Mouse (Mus musculus): ENCODE results near the gene Ell. TPM values are rescaled to one million over a fixed set of nuclear protein-coding genes. Genes with fewer than 3 reads are reported as not detected.
A peak's percentile ranks its signal among the peaks of the same experiment; 100 is the strongest.

Gene Ell
- polyA plus RNA-seq, 1 experiment = 25.1 TPM

- peak; percentile 81 to 91 for DNase-seq (ENCODE audit: extremely low spot score in 1 of 2, low spot score in 1 of 2)
These were observed 70.9 kb downstream of the Ell start for GRCm38 (mm10) chr8:70609849-70610795.

- DNase-seq (ENCODE audit: extremely low spot score in 1 of 2, low spot score in 1 of 2) = peak in 1 of 2 experiments; percentile 85
These were observed 71.8 kb downstream of the Ell start for GRCm38 (mm10) chr8:70610796-70611771.

- peak in 1 of 2 experiments; percentile 95 for DNase-seq (ENCODE audit: extremely low spot score in 1 of 2, low spot score in 1 of 2)
These were observed 72.6 kb downstream of the Ell start for GRCm38 (mm10) chr8:70611849-70612248.

GRCm38 (mm10) chr8:70613763-70614162 is 74.5 kb downstream of the Ell start:
- no peak for DNase-seq (ENCODE audit: extremely low spot score in 1 of 2, low spot score in 1 of 2)

GRCm38 (mm10) chr8:70614469-70614868 is 75.2 kb downstream of the Ell start:
- no peak for DNase-seq (ENCODE audit: extremely low spot score in 1 of 2, low spot score in 1 of 2)

GRCm38 (mm10) chr8:70615281-70615680 is 76.0 kb downstream of the Ell start:
- DNase-seq (ENCODE audit: extremely low spot score in 1 of 2, low spot score in 1 of 2) = no peak

GRCm38 (mm10) chr8:70615894-70616293 is 76.6 kb downstream of the Ell start, which contains the start of gene Lrrc25:
Gene Lrrc25 (plus strand): TSS chr8:70616155.
- no peak for DNase-seq (ENCODE audit: extremely low spot score in 1 of 2, low spot score in 1 of 2)

- no peak for DNase-seq (ENCODE audit: extremely low spot score in 1 of 2, low spot score in 1 of 2)
These were observed 77.4 kb downstream of the Ell start for GRCm38 (mm10) chr8:70616645-70617044.

GRCm38 (mm10) chr8:70617985-70618384 is 78.7 kb downstream of the Ell start:
- no peak for DNase-seq (ENCODE audit: extremely low spot score in 1 of 2, low spot score in 1 of 2)

GRCm38 (mm10) chr8:70618888-70619334 is 79.7 kb downstream of the Ell start:
- DNase-seq (ENCODE audit: extremely low spot score in 1 of 2, low spot score in 1 of 2) = no peak

- DNase-seq (ENCODE audit: extremely low spot score in 1 of 2, low spot score in 1 of 2) = no peak
These were observed 83.0 kb downstream of the Ell start for GRCm38 (mm10) chr8:70622220-70622619.

GRCm38 (mm10) chr8:70625104-70625503 is 85.8 kb downstream of the Ell start:
- no peak for DNase-seq (ENCODE audit: extremely low spot score in 1 of 2, low spot score in 1 of 2)

- DNase-seq (ENCODE audit: extremely low spot score in 1 of 2, low spot score in 1 of 2) = no peak
These were observed 87.8 kb downstream of the Ell start for GRCm38 (mm10) chr8:70627041-70627440.

- DNase-seq (ENCODE audit: extremely low spot score in 1 of 2, low spot score in 1 of 2) = no peak
These were observed 89.8 kb downstream of the Ell start for GRCm38 (mm10) chr8:70628986-70629490.

- DNase-seq (ENCODE audit: extremely low spot score in 1 of 2, low spot score in 1 of 2) = peak; percentile 86 to 94
These were observed 90.6 kb downstream of the Ell start for GRCm38 (mm10) chr8:70629574-70630531.

- DNase-seq (ENCODE audit: extremely low spot score in 1 of 2, low spot score in 1 of 2) = no peak
These were observed 91.5 kb downstream of the Ell start for GRCm38 (mm10) chr8:70630532-70631381.

- no peak for DNase-seq (ENCODE audit: extremely low spot score in 1 of 2, low spot score in 1 of 2)
These were observed 92.2 kb downstream of the Ell start for GRCm38 (mm10) chr8:70631436-70631835.

GRCm38 (mm10) chr8:70632346-70632892 is 93.2 kb downstream of the Ell start, which contains the start of gene Gdf15:
Gene Gdf15 (minus strand): TSS chr8:70632456.
- DNase-seq (ENCODE audit: extremely low spot score in 1 of 2, low spot score in 1 of 2) = no peak

Data from frontal cortex, adult 2 months (tissue).